Mouse (Mus musculus): ENCODE results near the gene Ager.

DNA sequence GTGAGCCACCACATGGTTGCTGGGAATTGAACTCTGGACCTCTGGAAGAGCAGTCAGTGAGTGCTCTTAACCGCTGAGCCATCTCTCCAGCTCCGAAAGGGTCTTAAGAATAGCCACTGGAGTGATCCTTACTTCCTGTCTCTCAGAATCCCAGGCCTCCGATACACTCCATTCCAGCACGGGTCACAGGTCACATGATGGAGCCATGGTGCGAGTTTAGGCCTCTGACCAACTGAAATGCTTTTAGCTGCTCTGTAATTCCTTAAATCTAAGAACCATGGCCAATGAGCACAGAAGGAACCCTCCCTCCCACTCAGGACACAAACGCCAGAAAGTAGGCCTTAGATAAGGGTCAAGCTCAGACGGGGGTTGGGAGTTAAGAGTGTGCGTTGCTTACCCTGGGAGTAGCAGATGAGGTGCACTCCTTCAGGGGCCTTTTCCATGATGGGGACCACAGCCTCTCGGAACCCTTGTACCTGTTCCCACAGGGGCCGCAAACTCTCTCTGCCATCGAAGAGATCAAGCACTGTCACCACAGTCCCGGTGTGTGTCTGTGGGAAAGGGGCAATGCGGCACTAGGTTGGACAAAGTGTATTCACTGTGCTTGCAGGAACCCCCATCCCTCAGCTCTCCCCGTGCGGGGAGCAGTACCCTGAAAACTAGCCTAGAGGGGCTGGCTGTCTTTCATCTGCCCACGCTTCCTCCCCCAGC, 28.6 kb downstream of the Ager start:
- TF ChIP-seq CTCF (conservative IDR thresholded peaks at IDR 0.05; ENCODE audit: low read length) (no peak), POU5F1 (IDR thresholded peaks at IDR 0.05; ENCODE audit: borderline replicate concordance, low read length) (no peak), NANOG (IDR thresholded peaks at IDR 0.05; ENCODE audit: borderline replicate concordance, low read length) (no peak)
